Mouse (Mus musculus): ENCODE measurements around the gene Zmpste24.
"Not testable (repeated sequence)": the region's sequence is repeated elsewhere in the genome, so short reads cannot be mapped to it uniquely, and the experiment has no call there.

Gene Zmpste24

GRCm38 (mm10) chr4:121097650-121098378 lies at the start of gene Zmpste24:
Gene Zmpste24, minus strand, starts transcription at chr4:121098241.
- DNase-seq (ENCODE audit: low read depth, low spot score), result peak; percentile 61

- no peak for DNase-seq (ENCODE audit: low read depth, low spot score)
These were observed 11.1 kb upstream of the Zmpste24 start, which contains the start of gene Tmco2 for GRCm38 (mm10) chr4:121109126-121109525. Gene Tmco2, minus strand, starts transcription at chr4:121109226.

GRCm38 (mm10) chr4:121103304-121103703 lies 5.3 kb upstream of the Zmpste24 start:
- no peak for DNase-seq (ENCODE audit: low read depth, low spot score)

GRCm38 (mm10) chr4:121090211-121090610 lies 7.8 kb downstream of the Zmpste24 start:
- no peak for DNase-seq (ENCODE audit: low read depth, low spot score)

- DNase-seq (ENCODE audit: low read depth, low spot score), result no peak
These were observed 9.3 kb downstream of the Zmpste24 start for GRCm38 (mm10) chr4:121088696-121089095.

GRCm38 (mm10) chr4:121084506-121084905 lies 13.5 kb downstream of the Zmpste24 start:
- no peak for DNase-seq (ENCODE audit: low read depth, low spot score)

- DNase-seq (ENCODE audit: low read depth, low spot score), result peak; percentile 9
These were observed 17.6 kb downstream of the Zmpste24 start for GRCm38 (mm10) chr4:121080395-121080794.

GRCm38 (mm10) chr4:121077915-121078646 lies 20.0 kb downstream of the Zmpste24 start:
- no peak for DNase-seq (ENCODE audit: low read depth, low spot score)

- no peak for DNase-seq (ENCODE audit: low read depth, low spot score)
These were observed 23.8 kb downstream of the Zmpste24 start for GRCm38 (mm10) chr4:121074250-121074649.

GRCm38 (mm10) chr4:121065336-121065735 lies 32.7 kb downstream of the Zmpste24 start:
- peak; percentile 9 for DNase-seq (ENCODE audit: low read depth, low spot score)

- DNase-seq (ENCODE audit: low read depth, low spot score), result not testable (repeated sequence)
These were observed 38.8 kb downstream of the Zmpste24 start for GRCm38 (mm10) chr4:121059218-121059617.

GRCm38 (mm10) chr4:121057032-121057431 lies 41.0 kb downstream of the Zmpste24 start:
- DNase-seq (ENCODE audit: low read depth, low spot score), result no peak

GRCm38 (mm10) chr4:121056342-121056741 lies 41.7 kb downstream of the Zmpste24 start:
- DNase-seq (ENCODE audit: low read depth, low spot score), result no peak

- no peak for DNase-seq (ENCODE audit: low read depth, low spot score)
These were observed 45.4 kb downstream of the Zmpste24 start for GRCm38 (mm10) chr4:121052454-121053323.

- DNase-seq (ENCODE audit: low read depth, low spot score), result no peak
These were observed 46.2 kb downstream of the Zmpste24 start for GRCm38 (mm10) chr4:121051863-121052262.

- DNase-seq (ENCODE audit: low read depth, low spot score), result no peak
These were observed 55.1 kb downstream of the Zmpste24 start for GRCm38 (mm10) chr4:121042946-121043345.

GRCm38 (mm10) chr4:121042472-121042871 lies 55.6 kb downstream of the Zmpste24 start:
- no peak for DNase-seq (ENCODE audit: low read depth, low spot score)

- peak; percentile 21 for DNase-seq (ENCODE audit: low read depth, low spot score)
These were observed 57.0 kb downstream of the Zmpste24 start for GRCm38 (mm10) chr4:121040897-121041671.

- no peak for DNase-seq (ENCODE audit: low read depth, low spot score)
These were observed 57.7 kb downstream of the Zmpste24 start for GRCm38 (mm10) chr4:121040323-121040722.

- DNase-seq (ENCODE audit: low read depth, low spot score), result no peak
These were observed 58.5 kb downstream of the Zmpste24 start, which contains the start of gene Col9a2 for GRCm38 (mm10) chr4:121039331-121040115. Gene Col9a2, plus strand, starts transcription at chr4:121039385.

Measured in skeletal muscle tissue, adult 2 months (tissue).